Mouse (Mus musculus) testis, adult 2 months (tissue): ENCODE data around the gene Ddx25. TPM values are rescaled to one million over a fixed set of nuclear protein-coding genes. Genes with fewer than 3 reads are reported as not detected.

ENCODE experiments used
- H3K27ac ChIP-seq: fragments of 200-500 bp; 2 replicates; pipeline ENCODE4 v1.5.1; 2012; ENCODE audit warnings: low read depth, low read length; ENCODE audit not compliant: control insufficient read depth, insufficient read depth
- H3K27me3 ChIP-seq: fragments of 200-500 bp; 2 replicates; pipeline ENCODE4 v1.6.1; 2012; ENCODE audit warnings: mild to moderate bottlenecking, low read length, moderate library complexity; ENCODE audit not compliant: control insufficient read depth, insufficient read depth
- H3K36me3 ChIP-seq: fragments of 200-500 bp; 2 replicates; pipeline ENCODE4 v1.6.1; 2012; ENCODE audit warnings: mild to moderate bottlenecking, low read length; ENCODE audit not compliant: control insufficient read depth, insufficient read depth
- H3K4me1 ChIP-seq: fragments of 200-500 bp; 2 replicates; pipeline ENCODE4 v1.6.1; 2012; ENCODE audit warnings: low read length; ENCODE audit not compliant: control insufficient read depth, insufficient read depth
- H3K4me3 ChIP-seq: fragments of 200-500 bp; 2 replicates; pipeline ENCODE4 v1.5.1; 2012; ENCODE audit warnings: low read depth, mild to moderate bottlenecking, low read length, moderate library complexity, mixed read lengths; ENCODE audit not compliant: control insufficient read depth
- CTCF ChIP-seq: fragments of 200-500 bp; IDR thresholded peaks from 2 replicates; pipeline ENCODE4 v1.5.1; 2012; ENCODE audit warnings: low read depth, mild to moderate bottlenecking, inconsistent platforms, low read length, moderate library complexity; ENCODE audit not compliant: control insufficient read depth, insufficient read depth, insufficient replicate concordance
- POLR2A ChIP-seq: fragments of 200-500 bp; IDR thresholded peaks from 2 replicates; pipeline ENCODE4 v1.6.1; 2012; ENCODE audit warnings: low read depth, mild to moderate bottlenecking, inconsistent platforms, low read length, moderate library complexity; ENCODE audit not compliant: control insufficient read depth
- polyA plus RNA-seq: library from polyadenylated mRNA; depleted of rRNA; stranded (reverse); fragments of >200 nt; gene quantifications from 2 replicates; pipeline ENCODE4 v1.2.3, GENCODE M21; 2012

Ddx25 gene
- polyA plus RNA-seq, 1 experiment, result 71.2 TPM

- TF ChIP-seq CTCF, result no peak
- TF ChIP-seq POLR2A, result no peak
- no peak overlapping the region for H3K4me3 ChIP-seq
- no peaks in the 10 kb centered on the region for H3K27me3 ChIP-seq
- H3K27ac ChIP-seq, result no peak overlapping the region
- H3K4me1 ChIP-seq, result peaks cover 8% of the 10 kb centered on the region
- H3K36me3 ChIP-seq, result no peaks in the 10 kb centered on the region
Observed at GRCm38 (mm10) chr9:35522821-35523515, 35.4 kb downstream of the Ddx25 start.

- TF ChIP-seq POLR2A (no peak), CTCF (no peak)
- Histone ChIP-seq H3K4me1 (peaks cover 8% of the 10 kb centered on the region), H3K27me3 (no peaks in the 10 kb centered on the region), H3K4me3 (no peak overlapping the region), H3K27ac (no peak overlapping the region), H3K36me3 (no peaks in the 10 kb centered on the region)
Observed at GRCm38 (mm10) chr9:35522241-35522640, 36.1 kb downstream of the Ddx25 start.

DNA sequence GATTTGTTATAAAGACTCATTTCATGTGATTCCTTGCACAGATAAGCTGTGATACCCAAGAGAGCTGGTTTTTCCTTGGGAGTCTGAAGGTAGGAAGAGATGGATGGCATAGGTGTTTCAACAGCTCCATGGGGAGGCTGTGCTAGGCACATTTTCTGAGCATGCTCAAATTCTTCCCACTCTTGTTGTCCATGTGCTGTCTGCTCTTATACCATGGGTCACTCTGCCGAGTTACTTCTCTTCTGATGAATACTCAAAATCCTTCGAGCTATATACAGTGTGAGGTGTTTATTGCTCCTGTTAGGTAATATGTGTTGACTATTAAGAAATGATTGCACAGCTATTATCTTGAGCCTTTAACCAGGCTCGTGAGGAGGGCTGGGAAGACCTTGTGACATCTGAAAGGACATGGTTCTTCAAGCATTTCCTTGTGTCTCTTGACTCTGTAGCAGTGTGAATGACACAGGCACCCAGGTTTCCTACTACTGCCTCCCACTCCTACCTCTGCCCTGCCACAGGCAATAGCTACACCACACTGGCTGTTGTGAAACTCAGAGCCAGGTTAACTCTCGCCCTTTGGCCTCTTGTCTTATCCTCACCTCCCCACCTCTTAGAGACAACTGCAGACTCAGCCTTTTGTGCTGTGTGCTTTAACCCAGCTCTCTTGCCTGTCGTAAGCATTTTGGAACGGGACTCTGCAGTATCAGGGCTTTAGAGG lies 37.5 kb downstream of the Ddx25 start:
- peaks cover 10% of the 10 kb centered on the region for H3K4me1 ChIP-seq
- TF ChIP-seq CTCF (no peak), POLR2A (no peak)
- H3K27me3 ChIP-seq, result no peaks in the 10 kb centered on the region
- no peak overlapping the region for H3K27ac ChIP-seq
- H3K36me3 ChIP-seq, result no peaks in the 10 kb centered on the region
- H3K4me3 ChIP-seq, result no peak overlapping the region

DNA sequence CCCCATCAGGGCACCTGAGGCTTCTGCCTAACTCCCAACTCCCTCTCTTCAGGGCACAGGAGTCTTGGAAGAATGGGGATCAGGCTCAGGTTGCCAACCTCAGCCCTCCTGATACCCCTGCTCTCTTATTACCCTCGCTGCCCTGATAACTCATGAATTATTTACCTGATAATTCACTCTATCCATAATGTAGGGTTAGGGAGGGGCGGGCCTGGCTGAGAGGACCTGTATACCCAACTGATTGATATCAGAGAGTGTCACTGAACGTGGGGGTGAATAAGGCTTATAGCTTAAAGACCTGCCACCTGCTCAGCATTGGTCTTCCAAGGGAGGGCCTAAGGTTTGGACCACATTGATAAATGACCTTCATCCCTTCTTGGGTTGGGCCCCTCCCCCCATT lies 40.2 kb downstream of the Ddx25 start, which contains the start of gene Gm1113:
TSS of gene Gm1113 (minus strand) at position 101 of the 400 bp plus-strand sequence.
- H3K27ac ChIP-seq, result no peak within 1 kb of the TSS
- TF ChIP-seq POLR2A, result no peak
- TF ChIP-seq CTCF, result no peak
- H3K36me3 ChIP-seq, result no peaks in the 10 kb centered on the region
- H3K4me1 ChIP-seq, result peaks cover 2% of the 10 kb centered on the region; the same call in 1 of the 2 replicates
- no peak within 1 kb of the TSS for H3K4me3 ChIP-seq
- H3K27me3 ChIP-seq, result no peaks in the 10 kb centered on the region

GRCm38 (mm10) chr9:35516711-35517110 lies 41.6 kb downstream of the Ddx25 start:
- Histone ChIP-seq H3K4me3 (no peak overlapping the region), H3K36me3 (no peaks in the 10 kb centered on the region), H3K4me1 (peaks cover 2% of the 10 kb centered on the region; the same call in 1 of the 2 replicates), H3K27me3 (no peaks in the 10 kb centered on the region), H3K27ac (no peak overlapping the region)
- TF ChIP-seq CTCF, result no peak
- no peak for TF ChIP-seq POLR2A

- H3K27ac ChIP-seq, result no peak overlapping the region
- TF ChIP-seq CTCF, result no peak
- TF ChIP-seq POLR2A, result no peak
- no peaks in the 10 kb centered on the region for H3K36me3 ChIP-seq
- no peak overlapping the region for H3K4me3 ChIP-seq
- no peaks in the 10 kb centered on the region for H3K27me3 ChIP-seq
- peaks cover 2% of the 10 kb centered on the region; the same call in 1 of the 2 replicates for H3K4me1 ChIP-seq
Observed at GRCm38 (mm10) chr9:35516182-35516581, 42.1 kb downstream of the Ddx25 start.

DNA sequence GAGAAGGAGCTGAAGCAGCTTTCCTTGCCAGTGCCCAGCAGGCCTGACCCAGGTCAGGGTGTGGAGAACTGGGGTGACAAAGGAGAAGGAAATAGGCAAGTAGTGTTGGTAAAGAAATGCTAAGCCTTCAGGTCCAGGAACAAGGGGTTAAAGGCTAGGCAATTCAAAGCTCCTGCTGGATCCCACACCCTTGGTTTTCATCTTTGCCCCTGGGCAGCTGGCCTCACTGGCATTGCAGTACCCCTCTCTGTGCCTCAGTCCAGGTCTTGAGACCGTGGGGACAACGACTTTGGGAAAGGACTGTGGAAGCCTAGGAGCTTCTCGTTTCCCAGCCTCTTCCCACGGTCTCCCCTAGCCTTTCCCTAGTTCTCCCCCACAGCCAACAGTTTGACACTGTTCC lies 44.4 kb downstream of the Ddx25 start:
- Histone ChIP-seq H3K4me1 (peaks cover 2% of the 10 kb centered on the region; the same call in 1 of the 2 replicates), H3K27me3 (no peaks in the 10 kb centered on the region), H3K4me3 (no peak overlapping the region), H3K27ac (no peak overlapping the region), H3K36me3 (no peaks in the 10 kb centered on the region)
- TF ChIP-seq POLR2A (no peak), CTCF (no peak)
